Comparison of ENCODE assay signal across 9 mouse cellular contexts in genomic region chr3:115673663-115674157, GRCm38 (mm10). TPM values are rescaled to one million over a fixed set of nuclear protein-coding genes. Genes with fewer than 3 reads are reported as not detected.
DNase-seq lines count a peak whose midpoint lies in the region; ATAC-seq lines count a peak whose summit lies in the region.
"Had no signal": no experiment of that assay in that cellular context is flagged by ENCODE, and none has a peak within 500 bp of the region (broad histone marks: within the 10 kb centered on the region; RNA-seq: fewer than 3 reads in every experiment).

No protein-coding gene starts in this region.

- peak overlapping the region; percentile 34; the same call in 1 of the 2 replicates for H3K4me2 ChIP-seq in heart, embryonic 16.5 days (ENCODE audit: low read depth, low read length)
- H3K4me2 ChIP-seq in midbrain, embryonic 14.5 days (ENCODE audit: low read length): no peak overlapping the region

- no peak overlapping the region for H3K9ac ChIP-seq in heart, embryonic 16.5 days (ENCODE audit: low read length)
- no peak overlapping the region for H3K9ac ChIP-seq in midbrain, embryonic 14.5 days (replicated peaks; ENCODE audit: low read length)

- WGBS in heart, embryonic 16.5 days: 42% methylated on average over 13 of the region's 13 CpGs
- 73% methylated on average over 13 of the region's 13 CpGs for WGBS in midbrain, embryonic 14.5 days

- no peaks in the 10 kb centered on the region for H3K9me3 ChIP-seq in heart, embryonic 16.5 days (replicated peaks; ENCODE audit: control insufficient read depth, low read length)
- H3K9me3 ChIP-seq in midbrain, embryonic 14.5 days (ENCODE audit: control insufficient read depth, low read length): no peaks in the 10 kb centered on the region

- no peaks in the 10 kb centered on the region for H3K36me3 ChIP-seq in heart, embryonic 16.5 days (ENCODE audit: control insufficient read depth, insufficient read depth)
- H3K36me3 ChIP-seq in midbrain, embryonic 14.5 days (ENCODE audit: control insufficient read depth, insufficient read depth, low read length): no peaks in the 10 kb centered on the region

- H3K4me1 ChIP-seq in heart, embryonic 16.5 days (ENCODE audit: control insufficient read depth, insufficient read depth, low read length): peaks cover 7% of the 10 kb centered on the region; the same call in 1 of the 2 replicates
- H3K4me1 ChIP-seq in midbrain, embryonic 14.5 days (ENCODE audit: control insufficient read depth, insufficient read depth, low read length): no peaks in the 10 kb centered on the region

- no peak overlapping the region for H3K27ac ChIP-seq in heart, embryonic 16.5 days (ENCODE audit: low read length)
- H3K27ac ChIP-seq in midbrain, embryonic 14.5 days (replicated peaks; ENCODE audit: low read depth, low read length): no peak overlapping the region

- no peaks in the 10 kb centered on the region for H3K27me3 ChIP-seq in heart, embryonic 16.5 days (ENCODE audit: control insufficient read depth, insufficient read depth, low read length)
- no peaks in the 10 kb centered on the region for H3K27me3 ChIP-seq in midbrain, embryonic 14.5 days (ENCODE audit: control insufficient read depth, insufficient read depth, low read length)

- no peak overlapping the region for H3K4me3 ChIP-seq in heart, embryonic 16.5 days (ENCODE audit: low read length)
- no peak overlapping the region for H3K4me3 ChIP-seq in midbrain, embryonic 14.5 days (replicated peaks; ENCODE audit: low read depth, low read length)

- peak; percentile 52; the same call in 1 of the 2 replicates for ATAC-seq in heart, embryonic 16.5 days (replicated peaks; ENCODE audit: extremely low read depth, insufficient read depth, low FRiP score)
- no peak for ATAC-seq in midbrain, embryonic 14.5 days (ENCODE audit: low FRiP score, low TSS enrichment)

- peak; percentile 11 for DNase-seq in spleen, adult 12 weeks (ENCODE audit: low spot score)
- DNase-seq in spleen, postnatal 10 days (ENCODE audit: low spot score in 2 of 2): no peak
- DNase-seq in lung, postnatal 10 days: peak; percentile 49
- peak; percentile 16 to 28 for DNase-seq in thymus, postnatal 36 days
- DNase-seq in embryo, embryonic 11 days: no peak
- DNase-seq in midbrain, embryonic 14.5 days: no peak
- DNase-seq in ovary, adult 18-20 months (ENCODE audit: low spot score): no peak
- DNase-seq: cerebellum, postnatal 25 days had no signal

RNA-seq across cellular contexts. Expression of gene S1pr1, which starts 41.2 kb away (rescaled TPM):
- 88.9 and 92.1 TPM in 2 replicates for polyA plus RNA-seq in heart, embryonic 16.5 days (2015; fragmentation: Nextera tagmentation; extraction: Ambion mirVana)
- polyA plus RNA-seq in midbrain, embryonic 14.5 days (2014; fragmentation: Nextera tagmentation; extraction: Ambion mirVana): 26.1 and 32.2 TPM in 2 replicates

Comparison
In these comparisons a context has a peak if more than half of its experiments do, and no peak if none do; other contexts are left out.
1. DNase-seq: peak in spleen, adult 12 weeks (single experiment), lung, postnatal 10 days (single experiment) and thymus, postnatal 36 days (2 of 2); none in spleen, postnatal 10 days (0 of 2), embryo, embryonic 11 days (single experiment), midbrain, embryonic 14.5 days (single experiment) and ovary, adult 18-20 months (single experiment).